Mouse (Mus musculus): ENCODE results near the gene Gm2115. TPM values are rescaled to one million over a fixed set of nuclear protein-coding genes. Genes with fewer than 3 reads are reported as not detected.
A peak's percentile ranks its signal among the peaks of the same experiment; 100 is the strongest.

Gm2115 gene
- polyA plus RNA-seq, 1 experiment from 2014 or later, result 0.04 TPM

- DNase-seq (ENCODE audit: extremely low spot score, low spot score), result no peak
- no peaks in the 10 kb centered on the region for H3K27me3 ChIP-seq (ENCODE audit: poor library complexity, severe bottlenecking)
- H3K9me3 ChIP-seq, result no peaks in the 10 kb centered on the region
- no peaks in the 10 kb centered on the region for H3K36me3 ChIP-seq (replicated peaks)
- no peak overlapping the region for H3K27ac ChIP-seq
- H3K4me1 ChIP-seq, result no peaks in the 10 kb centered on the region
- WGBS, result 93% methylated on average over 3 of the region's 3 CpGs
- H3K4me3 ChIP-seq, result no peak overlapping the region
Measured at GRCm38 (mm10) chr7:84591347-84591746, 62.6 kb downstream of the Gm2115 start.

GRCm38 (mm10) chr7:84594087-84594916 lies 65.5 kb downstream of the Gm2115 start:
- Histone ChIP-seq H3K36me3 (replicated peaks) (no peaks in the 10 kb centered on the region), H3K4me1 (no peaks in the 10 kb centered on the region), H3K4me3 (no peak overlapping the region), H3K27me3 (ENCODE audit: poor library complexity, severe bottlenecking) (no peaks in the 10 kb centered on the region), H3K9me3 (no peaks in the 10 kb centered on the region), H3K27ac (peak overlapping the region; percentile 44)
- peak; percentile 38 for DNase-seq (ENCODE audit: extremely low spot score, low spot score)
- WGBS, result 55% methylated on average over 8 of the region's 8 CpGs

GRCm38 (mm10) chr7:84594917-84595303 lies 66.2 kb downstream of the Gm2115 start:
- H3K4me3 ChIP-seq, result no peak overlapping the region

GRCm38 (mm10) chr7:84596002-84596401 lies 67.2 kb downstream of the Gm2115 start:
- WGBS, result 91% methylated on average over 3 of the region's 3 CpGs
- no peaks in the 10 kb centered on the region for H3K36me3 ChIP-seq (replicated peaks)
- no peak for DNase-seq (ENCODE audit: extremely low spot score, low spot score)

More at GRCm38 (mm10) chr7:84594917-84595303, 66.2 kb downstream of the Gm2115 start:
- H3K27me3 ChIP-seq (ENCODE audit: poor library complexity, severe bottlenecking), result no peaks in the 10 kb centered on the region
- no peak for DNase-seq (ENCODE audit: extremely low spot score, low spot score)
- no peaks in the 10 kb centered on the region for H3K9me3 ChIP-seq
- H3K36me3 ChIP-seq (replicated peaks), result no peaks in the 10 kb centered on the region
- H3K27ac ChIP-seq, result peak overlapping the region; percentile 44
- no peaks in the 10 kb centered on the region for H3K4me1 ChIP-seq

GRCm38 (mm10) chr7:84596633-84597032 lies 67.9 kb downstream of the Gm2115 start:
- Histone ChIP-seq H3K27ac (no peak overlapping the region), H3K36me3 (replicated peaks) (no peaks in the 10 kb centered on the region), H3K4me3 (no peak overlapping the region), H3K4me1 (no peaks in the 10 kb centered on the region), H3K27me3 (ENCODE audit: poor library complexity, severe bottlenecking) (no peaks in the 10 kb centered on the region), H3K9me3 (no peaks in the 10 kb centered on the region)
- 86% methylated on average over 3 of the region's 3 CpGs for WGBS
- DNase-seq (ENCODE audit: extremely low spot score, low spot score), result no peak

More at GRCm38 (mm10) chr7:84596002-84596401, 67.2 kb downstream of the Gm2115 start:
- H3K27ac ChIP-seq, result no peak overlapping the region
- H3K4me1 ChIP-seq, result no peaks in the 10 kb centered on the region
- no peaks in the 10 kb centered on the region for H3K9me3 ChIP-seq
- H3K4me3 ChIP-seq, result no peak overlapping the region
- H3K27me3 ChIP-seq (ENCODE audit: poor library complexity, severe bottlenecking), result no peaks in the 10 kb centered on the region

GRCm38 (mm10) chr7:84600631-84601030 lies 71.9 kb downstream of the Gm2115 start:
- Histone ChIP-seq H3K4me3 (no peak overlapping the region), H3K4me1 (peaks cover 6% of the 10 kb centered on the region), H3K36me3 (replicated peaks) (no peaks in the 10 kb centered on the region), H3K27me3 (ENCODE audit: poor library complexity, severe bottlenecking) (peaks cover 16% of the 10 kb centered on the region), H3K27ac (no peak overlapping the region), H3K9me3 (no peaks in the 10 kb centered on the region)
- WGBS, result 90% methylated on average over 2 of the region's 2 CpGs
- DNase-seq (ENCODE audit: extremely low spot score, low spot score), result peak; percentile 8

GRCm38 (mm10) chr7:84601331-84601730 lies 72.6 kb downstream of the Gm2115 start:
- Histone ChIP-seq H3K9me3 (no peaks in the 10 kb centered on the region), H3K4me1 (peaks cover 13% of the 10 kb centered on the region), H3K27me3 (ENCODE audit: poor library complexity, severe bottlenecking) (peaks cover 16% of the 10 kb centered on the region), H3K36me3 (replicated peaks) (no peaks in the 10 kb centered on the region), H3K27ac (no peak overlapping the region), H3K4me3 (no peak overlapping the region)
- peak; percentile 3 for DNase-seq (ENCODE audit: extremely low spot score, low spot score)
- WGBS, result 86% methylated on average over 3 of the region's 3 CpGs

GRCm38 (mm10) chr7:84604501-84604900 lies 75.7 kb downstream of the Gm2115 start:
- WGBS, result 64% methylated on average over 3 of the region's 3 CpGs
- H3K36me3 ChIP-seq (replicated peaks), result no peaks in the 10 kb centered on the region
- peaks cover 16% of the 10 kb centered on the region for H3K27me3 ChIP-seq (ENCODE audit: poor library complexity, severe bottlenecking)
- H3K27ac ChIP-seq, result no peak overlapping the region
- peak; percentile 12 for DNase-seq (ENCODE audit: extremely low spot score, low spot score)
- no peaks in the 10 kb centered on the region for H3K9me3 ChIP-seq
- peaks cover 16% of the 10 kb centered on the region for H3K4me1 ChIP-seq
- no peak overlapping the region for H3K4me3 ChIP-seq

GRCm38 (mm10) chr7:84605033-84605687 lies 76.4 kb downstream of the Gm2115 start:
- H3K4me1 ChIP-seq, result peaks cover 16% of the 10 kb centered on the region
- 9% methylated on average over 19 of the region's 19 CpGs for WGBS
- H3K27me3 ChIP-seq (ENCODE audit: poor library complexity, severe bottlenecking), result peaks cover 16% of the 10 kb centered on the region
- peak overlapping the region; percentile 70 for H3K4me3 ChIP-seq
- H3K27ac ChIP-seq, result 0 out of 2 replicates have a peak overlapping the region, but pooled peaks have one; percentile 79
- H3K36me3 ChIP-seq (replicated peaks), result no peaks in the 10 kb centered on the region
- DNase-seq (ENCODE audit: extremely low spot score, low spot score), result no peak
- H3K9me3 ChIP-seq, result no peaks in the 10 kb centered on the region

GRCm38 (mm10) chr7:84605704-84606292 lies 77.0 kb downstream of the Gm2115 start:
- Histone ChIP-seq H3K9me3 (no peaks in the 10 kb centered on the region), H3K4me1 (peaks cover 16% of the 10 kb centered on the region), H3K27me3 (ENCODE audit: poor library complexity, severe bottlenecking) (peaks cover 16% of the 10 kb centered on the region), H3K27ac (peak overlapping the region; percentile 79), H3K4me3 (peak overlapping the region; percentile 70), H3K36me3 (replicated peaks) (no peaks in the 10 kb centered on the region)
- under 1% methylated on average over 35 of the region's 36 CpGs for WGBS
- peak; percentile 47 for DNase-seq (ENCODE audit: extremely low spot score, low spot score)

- Histone ChIP-seq H3K27me3 (ENCODE audit: poor library complexity, severe bottlenecking) (peaks cover 16% of the 10 kb centered on the region), H3K36me3 (replicated peaks) (no peaks in the 10 kb centered on the region), H3K4me1 (peaks cover 16% of the 10 kb centered on the region), H3K27ac (peak within 1 kb of the TSS; percentile 79), H3K4me3 (peak within 1 kb of the TSS; percentile 70), H3K9me3 (no peaks in the 10 kb centered on the region)
- DNase-seq (ENCODE audit: extremely low spot score, low spot score), result no peak
- WGBS, result 1% methylated on average over 10 of the region's 10 CpGs
Measured at GRCm38 (mm10) chr7:84606293-84606749, 77.6 kb downstream of the Gm2115 start, which contains the start of gene Fah. Gene Fah, minus strand, starts transcription at chr7:84606722.

- DNase-seq (ENCODE audit: extremely low spot score, low spot score), result no peak
- 92% methylated on average over 1 of the region's 1 CpGs for WGBS
- Histone ChIP-seq H3K9me3 (no peaks in the 10 kb centered on the region), H3K4me3 (no peak overlapping the region), H3K36me3 (replicated peaks) (peaks cover 10% of the 10 kb centered on the region), H3K4me1 (peaks cover under 1% of the 10 kb centered on the region; the same call in 1 of the 2 replicates), H3K27me3 (ENCODE audit: poor library complexity, severe bottlenecking) (no peaks in the 10 kb centered on the region), H3K27ac (no peak overlapping the region)
Measured at GRCm38 (mm10) chr7:84611609-84612008, 82.9 kb downstream of the Gm2115 start.
